Mouse (Mus musculus): ENCODE data around the gene Sorcs2. TPM values are rescaled to one million over a fixed set of nuclear protein-coding genes. Genes with fewer than 3 reads are reported as not detected.
A peak's percentile ranks its signal among the peaks of the same experiment; 100 is the strongest.

Gene Sorcs2
- total RNA-seq, 2 experiments from 2014 or later: 2.2 to 5.4 TPM

GRCm38 (mm10) chr5:36317641-36318368 lies 80.1 kb downstream of the Sorcs2 start:
- no peak for ATAC-seq (replicated peaks; ENCODE audit: low FRiP score, poor library complexity, severe bottlenecking)

GRCm38 (mm10) chr5:36315106-36315505 lies 82.8 kb downstream of the Sorcs2 start:
- no peak for ATAC-seq (replicated peaks; ENCODE audit: low FRiP score, poor library complexity, severe bottlenecking)

- no peak for ATAC-seq (replicated peaks; ENCODE audit: low FRiP score, poor library complexity, severe bottlenecking)
Observed at GRCm38 (mm10) chr5:36313353-36314079, 84.4 kb downstream of the Sorcs2 start.

GRCm38 (mm10) chr5:36312926-36313325 lies 85.0 kb downstream of the Sorcs2 start:
- ATAC-seq (replicated peaks; ENCODE audit: low FRiP score, poor library complexity, severe bottlenecking): no peak

GRCm38 (mm10) chr5:36304299-36304980 lies 93.5 kb downstream of the Sorcs2 start:
- ATAC-seq (replicated peaks; ENCODE audit: low FRiP score, poor library complexity, severe bottlenecking): no peak

- ATAC-seq (replicated peaks; ENCODE audit: low FRiP score, poor library complexity, severe bottlenecking): no peak
Observed at GRCm38 (mm10) chr5:36301166-36301565, 96.8 kb downstream of the Sorcs2 start.

GRCm38 (mm10) chr5:36298049-36298448 lies 99.9 kb downstream of the Sorcs2 start:
- ATAC-seq (replicated peaks; ENCODE audit: low FRiP score, poor library complexity, severe bottlenecking): no peak

GRCm38 (mm10) chr5:36297246-36297645 lies 100.7 kb downstream of the Sorcs2 start:
- ATAC-seq (replicated peaks; ENCODE audit: low FRiP score, poor library complexity, severe bottlenecking): no peak

GRCm38 (mm10) chr5:36293109-36293900 lies 104.6 kb downstream of the Sorcs2 start:
- no peak for ATAC-seq (replicated peaks; ENCODE audit: low FRiP score, poor library complexity, severe bottlenecking)

- no peak for ATAC-seq (replicated peaks; ENCODE audit: low FRiP score, poor library complexity, severe bottlenecking)
Observed at GRCm38 (mm10) chr5:36292321-36292720, 105.6 kb downstream of the Sorcs2 start.

- no peak for ATAC-seq (replicated peaks; ENCODE audit: low FRiP score, poor library complexity, severe bottlenecking)
Observed at GRCm38 (mm10) chr5:36291191-36291590, 106.7 kb downstream of the Sorcs2 start.

GRCm38 (mm10) chr5:36285405-36285804 lies 112.5 kb downstream of the Sorcs2 start:
- no peak for ATAC-seq (replicated peaks; ENCODE audit: low FRiP score, poor library complexity, severe bottlenecking)

- no peak for ATAC-seq (replicated peaks; ENCODE audit: low FRiP score, poor library complexity, severe bottlenecking)
Observed at GRCm38 (mm10) chr5:36279896-36280295, 118.0 kb downstream of the Sorcs2 start.

- ATAC-seq (replicated peaks; ENCODE audit: low FRiP score, poor library complexity, severe bottlenecking): no peak
Observed at GRCm38 (mm10) chr5:36274684-36275394, 123.1 kb downstream of the Sorcs2 start.

GRCm38 (mm10) chr5:36267194-36267769 lies 130.7 kb downstream of the Sorcs2 start:
- ATAC-seq (replicated peaks; ENCODE audit: low FRiP score, poor library complexity, severe bottlenecking): no peak

GRCm38 (mm10) chr5:36260862-36261261 lies 137.1 kb downstream of the Sorcs2 start:
- no peak for ATAC-seq (replicated peaks; ENCODE audit: low FRiP score, poor library complexity, severe bottlenecking)

- peak; percentile 52 for ATAC-seq (replicated peaks; ENCODE audit: low FRiP score, poor library complexity, severe bottlenecking)
Observed at GRCm38 (mm10) chr5:36259691-36260124, 138.2 kb downstream of the Sorcs2 start.

- no peak for ATAC-seq (replicated peaks; ENCODE audit: low FRiP score, poor library complexity, severe bottlenecking)
Observed at GRCm38 (mm10) chr5:36258387-36259181, 139.4 kb downstream of the Sorcs2 start.

Measured in erythroid progenitor cell, adult 5-6 weeks (primary cell).